Mouse (Mus musculus): ENCODE measurements at regions not wholly inside any gene's neighbourhood (a gene's known extent, or its start where the extent isn't known, plus 50 kb on each side); places are given as distances from the start of the nearest gene placed in this dataset.
A peak's percentile ranks its signal among the peaks of the same experiment; 100 is the strongest.

DNA sequence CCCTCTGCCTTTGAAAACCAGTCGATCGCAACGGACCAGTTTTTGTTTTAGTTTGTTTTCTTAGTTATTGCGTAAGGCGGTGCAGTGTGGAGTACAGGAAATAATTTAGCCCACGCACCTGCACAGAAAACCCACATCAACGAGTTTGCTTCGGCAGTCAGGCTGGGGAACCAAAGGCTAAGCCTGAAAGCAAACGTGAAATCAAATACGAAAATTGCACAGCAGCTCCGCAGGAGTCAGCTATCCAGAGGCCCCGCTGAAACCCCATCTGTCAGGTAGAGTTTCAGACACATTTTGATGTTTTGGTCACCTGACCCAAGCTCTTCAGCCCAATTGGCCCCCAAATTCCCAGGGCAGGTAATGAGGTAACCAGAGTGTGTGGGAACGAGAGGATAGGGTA, 435.6 kb upstream of the Atp11b start:
- no peak for DNase-seq (ENCODE audit: extremely low spot score)

DNA sequence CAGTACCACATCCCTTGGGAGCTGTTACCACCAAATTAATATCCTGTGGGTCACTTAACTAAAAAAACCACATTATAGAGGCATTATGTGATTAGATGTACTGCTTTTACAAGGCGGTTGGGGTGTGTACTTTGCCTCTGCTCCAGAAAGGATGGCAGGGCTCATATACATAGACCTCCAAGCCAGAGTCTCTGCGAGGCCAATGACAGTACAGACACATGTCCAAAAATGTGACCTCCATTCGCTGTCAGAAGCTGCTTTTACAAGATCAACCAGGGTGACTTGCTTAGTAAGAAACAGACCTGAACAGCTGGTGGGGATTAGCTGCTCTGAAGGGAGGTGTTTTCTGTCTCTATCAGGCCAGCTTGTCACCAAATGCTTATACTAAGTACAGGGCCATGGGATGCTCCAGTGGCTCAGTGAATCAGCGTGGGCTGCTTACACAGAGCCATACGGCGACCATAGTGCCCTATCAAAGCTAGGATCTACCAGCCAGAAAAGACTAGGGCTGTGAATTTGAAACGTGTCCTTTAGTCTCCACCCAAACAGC, 433.0 kb upstream of the Atp11b start:
- no peak for DNase-seq (ENCODE audit: extremely low spot score)

DNA sequence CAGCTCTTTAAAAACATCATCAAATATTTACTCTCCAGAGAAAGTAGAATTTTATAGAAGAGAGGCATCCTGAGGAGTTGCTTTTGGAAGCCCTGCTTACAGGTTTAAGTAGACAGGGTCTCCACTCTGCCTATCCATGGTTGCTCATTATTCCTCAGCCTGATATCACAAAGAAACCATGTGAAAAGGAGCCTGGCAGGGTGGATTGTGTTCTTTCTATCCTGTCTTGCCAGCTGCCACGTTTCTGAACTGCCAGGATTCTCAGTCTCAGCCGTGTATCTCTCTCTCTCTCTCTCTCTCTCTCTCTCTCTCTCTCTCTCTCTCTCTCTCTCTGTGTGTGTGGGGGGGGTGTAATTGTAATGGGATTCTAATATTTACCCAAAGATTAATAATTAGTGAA, 431.9 kb upstream of the Atp11b start:
- DNase-seq (ENCODE audit: extremely low spot score): no peak

DNA sequence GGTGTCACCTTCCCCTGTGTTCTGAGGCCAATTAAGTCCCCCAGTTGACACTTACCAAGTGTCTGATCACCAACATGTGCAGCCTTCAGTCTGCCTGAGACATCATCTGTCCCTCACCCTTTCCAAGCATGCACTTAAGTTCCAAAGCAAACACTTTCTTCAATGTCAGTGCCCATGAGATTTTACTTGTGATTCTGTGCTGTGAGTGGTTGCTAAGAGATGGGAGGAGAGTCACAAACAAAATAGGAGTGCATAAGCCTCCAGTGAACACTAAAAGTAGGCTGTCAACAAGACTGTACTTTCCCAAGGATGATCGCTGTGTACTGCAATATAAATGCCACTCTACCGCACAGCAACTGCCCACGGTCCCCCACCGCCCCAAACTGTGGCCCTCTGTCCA, 431.0 kb upstream of the Atp11b start:
- DNase-seq (ENCODE audit: extremely low spot score): no peak

DNA sequence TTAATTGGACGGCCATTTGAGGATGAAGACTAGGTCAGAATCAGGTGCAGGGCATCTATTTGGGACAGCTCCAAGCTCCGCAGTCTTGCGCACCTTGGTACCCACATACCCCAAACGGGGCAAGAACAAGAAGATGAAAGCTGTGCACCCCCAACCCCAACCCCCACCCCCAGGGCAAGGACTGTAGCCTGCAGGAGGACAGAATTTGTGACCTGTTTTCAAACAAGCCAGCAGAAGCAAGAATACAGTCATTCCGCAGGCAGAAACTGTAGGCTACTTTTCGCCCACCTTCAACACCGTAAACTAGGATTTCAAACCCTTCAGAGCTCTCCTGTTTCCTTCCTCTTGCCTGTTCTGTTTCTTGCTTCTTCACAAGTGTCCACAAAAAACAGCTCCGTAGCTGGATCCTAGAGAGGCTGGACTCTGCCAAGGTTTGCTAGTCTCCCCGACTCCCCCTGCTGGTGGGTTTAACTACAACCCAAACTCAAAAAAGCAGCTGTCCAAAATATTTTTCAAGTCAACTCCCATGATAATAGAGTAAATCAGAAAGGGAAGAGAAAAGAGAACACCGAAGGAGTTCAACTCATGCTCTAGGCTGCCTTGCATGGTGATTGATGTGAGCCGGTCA, 430.3 kb upstream of the Atp11b start:
- peak; percentile 67 for DNase-seq (ENCODE audit: extremely low spot score)

DNA sequence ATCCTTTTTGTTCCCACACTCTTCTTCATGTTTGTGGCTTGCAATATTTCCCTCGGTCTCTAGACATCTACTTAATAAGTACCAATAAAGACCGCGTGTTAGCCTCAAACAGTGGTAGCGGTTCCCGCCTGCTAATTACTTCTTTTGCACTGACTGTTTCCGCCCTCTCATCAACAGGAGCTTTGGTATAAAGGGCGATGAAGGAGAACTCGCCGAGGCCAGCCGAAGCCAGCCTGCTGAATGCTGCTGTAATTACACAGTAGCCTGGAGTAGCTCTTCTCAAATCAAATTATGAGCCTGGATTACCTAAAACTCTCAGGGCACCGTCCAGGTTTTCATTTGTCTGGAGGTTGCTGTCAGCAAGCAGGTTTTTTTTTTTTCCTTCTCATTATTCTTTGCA, 429.7 kb upstream of the Atp11b start:
- no peak for DNase-seq (ENCODE audit: extremely low spot score)

DNA sequence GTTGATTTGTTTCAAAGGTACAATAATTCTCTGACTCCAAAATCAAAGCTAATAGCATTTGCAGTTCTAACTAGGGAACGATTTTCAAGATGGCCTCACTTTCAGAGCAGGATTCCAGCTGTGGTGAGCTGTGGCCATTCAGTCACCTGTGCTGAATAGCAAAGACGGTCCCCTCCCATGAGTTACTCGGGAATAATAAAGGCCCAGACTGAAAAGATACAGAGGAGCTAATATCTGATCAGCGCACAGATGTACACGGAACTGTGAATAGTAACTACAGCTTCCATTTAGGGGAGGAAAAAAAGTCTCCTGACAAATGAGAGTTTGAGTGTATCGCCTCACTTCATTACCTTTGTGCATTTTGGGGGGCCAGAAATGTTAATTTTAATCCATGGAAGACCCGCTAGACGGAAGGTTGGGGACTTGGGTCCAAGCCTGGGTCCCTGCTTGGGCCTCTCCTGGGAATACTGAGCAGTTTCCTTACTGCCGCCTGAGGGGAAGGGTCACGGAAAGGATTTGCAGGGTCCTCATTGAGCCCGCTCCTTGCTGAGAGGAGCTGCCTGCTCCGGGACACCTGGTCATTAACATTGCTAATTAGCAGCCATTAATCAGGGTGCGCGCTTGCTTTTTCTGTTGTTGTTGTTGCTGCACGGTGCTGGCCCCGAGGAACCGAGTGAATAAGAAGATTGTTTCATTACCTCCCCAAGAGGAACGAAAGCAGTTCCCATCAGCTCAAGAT, 421.2 kb upstream of the Atp11b start:
- peak; percentile 49 for DNase-seq (ENCODE audit: extremely low spot score)

DNA sequence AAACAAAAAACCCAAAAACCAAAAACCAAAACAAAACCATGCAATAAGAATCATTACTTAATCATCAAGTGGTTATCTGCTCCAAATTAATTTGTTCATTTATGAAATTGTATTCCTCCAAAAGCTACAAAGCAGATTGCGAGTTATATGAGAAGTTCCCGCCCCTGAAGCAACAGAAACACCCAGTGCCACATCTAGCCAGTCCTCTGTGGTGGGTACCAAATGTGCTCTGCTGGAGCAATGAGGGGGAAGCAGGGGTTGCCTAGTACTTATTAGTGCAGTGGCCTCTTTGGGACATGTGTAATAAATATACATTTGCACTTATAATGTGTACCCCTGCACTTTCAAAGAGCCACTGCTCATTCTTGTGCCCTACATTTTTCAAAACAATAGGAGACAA, 419.9 kb upstream of the Atp11b start:
- no peak for DNase-seq (ENCODE audit: extremely low spot score)

DNA sequence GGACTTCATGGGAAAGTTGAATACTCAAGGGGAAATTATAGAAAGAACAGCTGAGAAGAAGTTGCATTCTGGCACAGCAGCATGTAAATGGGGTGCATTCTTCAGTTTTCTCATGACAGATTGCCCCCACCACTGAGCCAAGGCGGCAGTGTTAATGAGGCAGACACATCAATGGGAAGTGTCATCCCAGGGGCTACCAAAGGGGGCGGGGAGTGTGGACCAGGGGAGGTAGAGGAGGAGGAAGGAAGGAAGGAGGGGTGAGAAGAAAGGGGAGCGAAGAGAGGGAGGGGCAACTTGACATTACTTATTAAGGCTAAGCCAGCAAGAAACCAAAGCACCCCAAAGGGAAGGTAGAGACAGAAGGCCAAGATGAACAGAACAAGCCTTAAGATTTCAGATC, 419.4 kb upstream of the Atp11b start:
- DNase-seq (ENCODE audit: extremely low spot score): peak; percentile 51

DNA sequence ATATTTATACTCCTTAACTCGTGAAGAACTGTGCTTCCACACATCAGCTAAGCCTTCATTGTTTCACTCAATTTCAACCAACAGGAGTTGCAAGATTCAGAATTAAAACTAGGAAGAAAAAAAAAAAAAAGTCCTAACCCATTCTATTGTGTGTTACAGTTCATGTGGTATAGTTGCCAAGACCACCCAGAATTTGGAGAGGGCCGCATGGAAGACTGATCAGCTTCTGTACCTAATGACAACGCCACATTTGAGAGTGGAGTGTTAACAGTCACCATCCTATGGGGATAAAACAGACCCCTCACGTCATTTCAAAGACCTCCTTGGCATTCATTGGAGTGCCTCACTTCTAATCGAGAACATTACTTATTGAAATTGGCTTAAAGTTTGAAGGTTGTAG, 418.1 kb upstream of the Atp11b start:
- DNase-seq (ENCODE audit: extremely low spot score): no peak

DNA sequence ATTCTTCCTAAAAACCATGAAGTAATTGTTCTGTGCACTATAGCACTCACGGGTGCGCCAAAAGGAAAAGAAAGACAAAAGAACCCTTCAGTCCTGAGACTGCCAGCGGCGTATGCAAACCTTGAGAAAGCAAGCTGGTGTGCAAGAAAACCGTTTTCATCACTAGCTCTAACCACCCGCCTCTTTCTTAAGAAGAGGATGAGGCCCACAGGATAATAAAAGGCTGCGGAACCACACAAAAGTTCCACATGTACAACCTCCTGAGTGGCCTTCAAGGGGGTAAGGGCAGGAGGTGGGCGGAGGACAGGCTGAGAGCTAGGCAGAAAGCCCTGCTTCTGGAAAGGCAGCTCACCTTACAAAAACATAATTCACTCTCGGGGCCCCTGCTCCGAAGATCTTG, 413.4 kb upstream of the Atp11b start:
- no peak for DNase-seq (ENCODE audit: extremely low spot score)

DNA sequence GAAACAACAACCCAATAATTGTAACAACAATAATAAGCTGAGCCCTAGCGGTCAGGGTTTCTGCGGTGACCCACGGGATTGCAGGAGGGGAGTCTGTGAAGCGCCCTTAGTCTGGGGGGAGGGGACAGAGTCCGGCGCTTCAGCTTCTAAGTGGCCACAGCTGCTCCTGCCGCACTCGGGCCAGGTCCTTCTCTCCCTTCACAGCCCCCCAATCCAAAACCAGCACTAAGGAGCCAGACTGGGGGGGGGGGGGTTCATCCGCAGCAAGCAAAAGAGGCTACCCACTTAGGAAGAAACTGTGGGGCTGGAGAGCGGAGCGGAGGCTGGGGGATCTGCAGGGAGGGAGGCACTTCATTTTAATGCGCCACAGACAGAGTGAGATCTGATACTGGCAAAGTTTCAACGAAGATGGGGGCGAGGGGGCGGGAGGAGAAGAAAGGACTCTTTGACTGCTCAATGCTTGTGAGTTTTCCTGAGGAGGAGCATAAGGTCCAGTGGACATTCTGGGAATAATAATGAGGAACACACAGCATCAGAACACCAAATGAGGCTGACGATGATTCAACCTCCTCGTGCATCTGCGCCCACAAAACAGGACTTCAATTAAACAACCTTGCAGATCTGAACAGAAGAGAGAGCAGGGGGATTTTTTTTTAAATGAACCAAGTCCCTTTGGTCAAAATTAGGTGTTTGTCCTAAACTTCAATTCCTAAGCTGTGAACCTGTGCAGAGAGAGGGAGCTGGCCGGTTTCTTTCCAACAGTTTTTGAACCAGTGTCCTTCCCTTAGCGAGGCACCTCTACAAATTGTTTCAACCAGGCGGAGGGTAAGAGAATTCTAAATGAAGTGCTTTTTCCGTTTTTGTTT, 412.7 kb upstream of the Atp11b start:
- DNase-seq (ENCODE audit: extremely low spot score): peak; percentile 89

DNA sequence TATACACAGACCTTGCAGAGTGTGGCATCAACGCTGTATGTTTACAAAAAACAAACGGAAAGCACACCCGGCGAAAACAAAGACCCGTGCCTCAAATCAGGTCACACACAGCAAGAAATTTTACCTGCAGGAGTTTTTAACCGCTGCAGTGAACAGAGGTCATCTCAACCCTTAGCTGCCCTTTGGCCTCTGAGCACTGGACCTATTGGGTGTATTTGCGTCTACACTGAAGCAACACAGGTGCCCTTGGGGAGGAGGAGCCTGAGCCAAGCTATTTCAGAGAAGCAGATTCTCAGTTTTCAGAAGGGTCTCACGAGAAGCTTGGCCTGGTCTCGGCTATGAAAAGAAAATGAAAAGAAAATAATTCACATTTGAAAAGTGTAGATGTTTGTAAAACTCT, 412.1 kb upstream of the Atp11b start:
- no peak for DNase-seq (ENCODE audit: extremely low spot score)

DNA sequence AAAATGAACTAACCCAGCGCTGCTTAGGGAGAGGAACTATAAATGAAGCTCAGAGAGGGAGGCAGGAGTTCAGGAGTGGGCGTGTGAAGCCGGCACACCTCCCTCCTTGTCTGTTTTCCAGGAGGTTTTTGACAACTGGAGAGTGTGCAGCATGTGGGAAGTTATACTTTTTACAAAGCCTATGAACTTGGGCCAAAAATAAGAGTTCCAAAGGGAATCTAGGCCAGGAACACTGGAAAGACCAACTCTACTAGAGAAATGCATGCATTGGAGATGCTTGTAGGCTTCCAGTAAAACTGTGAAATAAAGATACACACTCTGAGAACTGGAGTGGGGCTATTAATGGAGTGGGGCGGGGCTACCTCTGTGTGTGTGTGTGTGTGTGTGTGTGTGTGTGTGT, 411.3 kb upstream of the Atp11b start:
- DNase-seq (ENCODE audit: extremely low spot score): no peak

DNA sequence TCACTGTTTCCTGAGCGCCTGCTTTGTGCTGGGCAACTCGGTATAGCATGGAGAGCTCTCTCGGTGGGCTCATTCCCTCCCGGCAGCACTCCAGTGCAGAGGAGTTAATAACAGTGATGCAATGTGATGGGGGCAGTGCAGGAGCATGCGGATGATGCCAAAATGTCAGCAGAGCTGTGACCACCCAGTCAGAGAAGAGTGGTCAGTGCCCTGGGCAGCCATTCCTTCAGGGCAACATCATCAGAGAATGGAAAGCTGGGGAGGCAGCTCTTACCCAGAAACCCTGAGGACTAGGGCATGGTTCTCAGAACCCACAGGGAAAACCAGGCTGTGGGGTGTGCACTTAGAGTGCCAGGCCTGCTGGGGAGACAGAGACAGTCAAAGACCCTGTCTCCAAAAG, 410.0 kb upstream of the Atp11b start:
- no peak for DNase-seq (ENCODE audit: extremely low spot score)

DNA sequence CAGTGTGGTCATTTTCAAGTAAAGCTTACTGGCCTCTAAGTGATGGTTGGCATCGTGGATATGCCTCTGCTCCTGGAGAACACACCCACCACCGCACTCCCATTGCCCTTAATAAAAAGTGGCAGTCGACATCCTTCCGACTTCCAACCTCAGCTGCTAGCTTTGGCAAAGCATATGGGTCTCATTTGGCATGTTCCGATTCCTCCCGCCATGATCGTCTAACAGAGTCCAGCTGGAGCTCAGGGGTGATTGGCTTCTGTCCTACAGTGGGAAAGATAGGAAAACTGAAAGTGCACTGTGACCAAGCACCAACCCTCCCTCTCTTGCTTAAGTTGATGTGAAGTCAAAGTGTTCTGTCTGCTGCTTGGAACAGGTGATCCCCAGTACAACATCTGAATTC, 404.8 kb upstream of the Atp11b start:
- DNase-seq (ENCODE audit: extremely low spot score): no peak

DNA sequence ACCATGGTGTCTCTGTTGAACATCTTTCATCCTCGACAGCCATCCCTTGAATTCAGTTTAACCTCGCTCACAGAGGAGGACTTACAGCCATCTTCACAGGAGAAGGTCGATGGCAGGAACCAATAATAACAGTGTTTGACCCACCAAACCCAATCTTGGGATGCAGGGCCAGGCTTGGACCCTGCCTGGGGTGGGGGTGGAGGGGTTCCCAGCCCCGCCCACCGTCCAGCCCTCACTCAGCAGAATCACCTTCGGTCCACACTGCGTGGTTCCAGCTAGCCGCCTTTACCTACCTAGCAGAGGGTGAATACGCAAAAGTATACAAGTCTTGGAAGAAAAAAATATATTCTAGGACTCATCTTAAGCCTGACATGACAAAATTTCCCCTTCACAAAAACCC, 400.5 kb upstream of the Atp11b start:
- DNase-seq (ENCODE audit: extremely low spot score): no peak

DNA sequence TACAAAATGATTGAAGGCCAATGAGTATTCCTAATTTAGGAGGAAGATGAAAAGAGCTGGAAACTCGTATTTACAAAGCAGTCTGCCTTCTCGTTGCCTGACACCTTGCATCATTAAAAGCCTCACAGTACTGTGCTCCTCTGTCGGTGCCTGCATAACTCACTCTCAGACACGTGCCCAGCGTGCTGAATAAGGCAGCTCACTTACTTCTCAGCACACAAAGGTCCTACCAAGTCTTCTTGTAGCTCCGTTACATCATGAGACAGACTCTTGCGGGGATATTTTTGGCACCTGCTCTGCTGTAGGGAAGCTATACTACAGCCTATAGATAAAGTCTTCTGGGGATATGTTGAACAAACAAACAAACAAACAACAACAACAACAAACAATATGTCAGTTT, 400.0 kb upstream of the Atp11b start:
- no peak for DNase-seq (ENCODE audit: extremely low spot score)

DNA sequence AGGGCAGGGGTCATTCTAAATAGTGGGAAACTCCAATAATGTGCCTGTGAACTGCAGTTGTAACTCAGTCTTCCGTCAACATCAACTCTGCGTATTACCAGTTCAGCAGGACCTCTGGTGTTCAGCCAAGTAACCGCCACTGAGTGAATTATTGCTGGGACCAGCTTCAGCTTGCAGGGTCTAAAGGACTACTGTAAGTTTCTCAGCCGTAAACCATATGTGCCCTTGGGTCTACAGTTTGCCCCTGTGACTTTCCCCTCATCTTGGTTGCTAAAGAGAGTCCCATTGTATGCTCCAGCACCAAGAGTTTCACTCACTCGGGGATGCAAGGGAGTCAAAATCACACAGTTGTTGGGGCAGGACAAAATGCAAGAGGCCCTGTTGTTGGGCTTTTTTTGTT, 399.6 kb upstream of the Atp11b start:
- DNase-seq (ENCODE audit: extremely low spot score): no peak

DNA sequence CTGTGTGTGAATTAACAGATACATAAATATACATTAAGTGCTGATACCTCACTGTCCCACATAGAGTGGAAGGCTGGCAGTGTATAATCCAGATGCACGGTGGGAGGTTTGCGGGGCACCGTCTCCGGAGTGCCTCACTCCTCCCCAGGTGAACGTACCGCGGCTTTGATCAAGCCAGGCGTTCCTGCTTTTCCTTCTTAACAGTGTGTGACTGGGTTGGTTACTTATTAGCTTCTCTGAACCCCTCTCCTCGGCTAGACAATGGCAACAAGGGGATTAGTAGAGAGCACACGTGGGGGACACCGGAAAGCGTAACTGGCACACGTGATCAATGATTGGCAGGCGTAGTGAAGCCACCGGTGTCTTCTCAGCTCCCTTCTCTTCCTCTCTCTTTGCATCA, 396.8 kb upstream of the Atp11b start:
- DNase-seq (ENCODE audit: extremely low spot score): no peak

DNA sequence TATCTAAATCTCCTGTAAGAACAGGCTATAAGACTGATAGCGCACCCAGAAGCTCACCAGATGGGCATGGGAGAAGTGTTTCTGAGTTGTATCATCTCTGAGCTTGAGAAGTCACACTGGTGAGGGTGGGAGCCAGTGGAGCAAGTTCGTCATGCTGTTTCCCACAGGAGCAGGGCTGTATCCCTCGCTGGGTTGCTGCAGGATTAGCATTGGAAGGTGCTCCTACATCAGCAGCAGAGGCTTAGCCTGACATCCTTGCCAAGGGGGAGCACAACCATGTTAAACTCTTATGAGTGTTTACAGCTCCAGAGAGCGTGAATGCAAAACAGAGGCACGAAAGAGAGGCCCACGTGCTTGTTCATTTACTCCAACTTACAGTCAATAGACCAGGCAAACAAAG, 395.4 kb upstream of the Atp11b start:
- no peak for DNase-seq (ENCODE audit: extremely low spot score)

DNA sequence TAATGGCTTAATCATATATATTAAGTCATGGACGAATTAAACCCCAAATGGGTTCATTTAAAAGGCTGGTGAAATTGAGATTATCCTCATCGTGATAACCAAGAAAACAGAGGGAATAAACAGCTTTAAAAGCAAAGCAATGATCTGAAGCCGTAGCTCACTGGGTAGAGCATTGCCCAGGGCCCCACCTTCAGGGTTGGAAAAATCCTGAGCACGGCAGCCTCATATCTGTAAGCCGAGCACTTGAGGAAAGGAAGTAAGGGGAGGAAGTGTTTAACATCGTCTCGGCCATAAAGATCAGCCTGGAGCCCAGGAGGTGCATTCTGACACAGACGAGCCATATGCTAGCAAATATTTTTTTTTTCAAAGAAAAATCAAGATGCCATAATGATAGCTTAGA, 394.6 kb upstream of the Atp11b start:
- DNase-seq (ENCODE audit: extremely low spot score): no peak

DNA sequence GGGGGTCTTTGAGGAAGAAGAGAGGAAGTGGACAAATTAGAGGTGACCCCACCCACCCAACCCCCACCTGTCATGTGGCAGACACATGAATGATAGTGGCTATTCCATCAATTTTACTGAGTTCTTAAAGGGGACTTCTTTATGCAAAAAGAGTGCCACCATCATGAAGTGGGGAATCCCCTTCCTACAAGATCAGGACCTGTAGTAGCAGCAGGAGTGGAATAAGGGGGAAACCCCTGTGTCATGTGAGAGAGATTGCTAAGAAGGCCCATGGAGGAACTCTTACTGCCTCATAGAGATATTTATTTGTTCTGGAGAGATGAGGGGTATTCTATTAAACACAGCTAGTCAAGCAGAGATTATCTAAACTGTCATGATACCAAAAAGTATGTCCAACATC, 393.4 kb upstream of the Atp11b start:
- DNase-seq (ENCODE audit: extremely low spot score): no peak

Data from embryo, embryonic 9.5 days (tissue).